Mouse (Mus musculus): ENCODE data around the gene Ints14.

DNA sequence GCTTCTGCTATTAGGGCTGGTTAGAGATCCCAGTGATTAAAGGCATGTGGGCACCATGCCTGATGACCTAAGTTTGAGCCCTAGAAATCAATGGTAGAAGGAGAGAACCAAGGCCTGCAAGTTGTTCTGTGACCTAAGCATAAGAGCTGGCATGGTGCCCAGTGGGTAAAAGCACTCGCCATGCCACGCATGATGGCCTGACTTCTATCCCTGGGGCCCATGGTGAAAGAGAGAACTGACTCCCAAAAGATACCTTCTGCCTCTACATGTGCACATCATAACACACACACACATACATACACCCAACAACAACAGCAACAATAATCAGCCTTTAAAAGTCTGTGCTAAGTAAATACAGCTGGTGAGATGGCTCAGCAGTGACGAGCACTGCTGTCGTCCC, 47.3 kb upstream of the Ints14 start:
- TF ChIP-seq CTCF (IDR thresholded peaks at IDR 0.05; ENCODE audit: borderline replicate concordance, control insufficient read depth, extremely low read depth, insufficient read depth, low read length, poor library complexity) (no peak), POLR2A (IDR thresholded peaks at IDR 0.05; ENCODE audit: control insufficient read depth, extremely low read depth, insufficient read depth, low read length, poor library complexity) (no peak)

Measured in thymus, adult 2 months (tissue).